Mouse (Mus musculus): ENCODE data around the gene Cc2d2b.

Gene Cc2d2b

DNA sequence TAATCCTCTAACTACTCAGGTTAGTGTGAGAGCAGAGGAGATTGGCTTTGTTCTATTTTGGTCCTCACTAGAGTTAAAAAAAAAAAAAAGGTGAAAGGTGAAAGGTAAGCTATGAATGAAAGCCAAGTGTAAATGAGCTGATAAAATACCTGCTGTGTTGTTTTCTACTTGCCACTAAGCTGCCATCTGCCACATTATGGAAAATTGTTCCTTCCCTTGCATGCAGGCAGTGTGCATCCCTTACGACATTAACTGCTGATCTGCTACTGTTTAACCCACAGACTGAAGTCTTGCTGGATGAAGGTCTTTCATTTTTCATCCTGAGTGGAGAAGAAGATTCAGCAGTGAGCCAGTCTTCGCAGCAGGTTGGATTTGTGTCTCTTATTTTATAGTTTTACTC lies 11.5 kb downstream of the Cc2d2b start:
- no peak for DNase-seq

DNA sequence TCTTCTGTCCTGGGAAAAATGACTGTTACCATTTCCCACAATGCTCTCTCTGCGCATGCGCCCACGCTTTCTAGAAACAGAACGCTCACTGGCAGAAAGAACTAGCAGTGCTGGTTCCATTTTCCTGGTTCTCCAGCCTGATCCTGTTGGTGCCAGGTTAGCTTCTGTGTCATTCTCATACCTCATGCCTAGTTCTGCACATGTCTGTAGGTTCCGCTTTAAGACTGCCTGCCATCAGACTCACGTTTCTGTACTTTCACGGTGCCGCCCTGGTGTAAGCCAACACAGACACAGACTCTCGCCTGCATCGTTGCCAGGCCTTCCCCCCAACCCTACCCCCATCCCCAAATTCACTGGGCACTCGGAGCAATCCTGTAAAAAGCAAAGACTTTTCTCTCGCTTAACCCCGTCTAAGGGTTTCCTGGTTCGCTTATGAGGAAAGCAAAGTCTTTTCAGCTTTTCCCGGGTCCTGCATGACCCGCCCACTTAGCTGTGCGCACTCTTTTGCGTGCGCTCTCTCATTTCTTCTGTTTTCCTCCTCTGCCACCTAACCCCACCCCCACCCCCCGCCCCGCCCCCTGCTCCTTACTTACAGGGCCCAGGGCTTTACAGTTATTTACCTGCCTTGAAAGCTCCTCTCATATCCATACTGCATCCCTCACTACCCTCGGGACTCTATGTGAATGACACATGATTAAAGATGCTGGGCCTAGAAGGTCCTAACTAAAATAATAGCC lies 13.6 kb downstream of the Cc2d2b start:
- DNase-seq = peak; percentile 26 to 35

DNA sequence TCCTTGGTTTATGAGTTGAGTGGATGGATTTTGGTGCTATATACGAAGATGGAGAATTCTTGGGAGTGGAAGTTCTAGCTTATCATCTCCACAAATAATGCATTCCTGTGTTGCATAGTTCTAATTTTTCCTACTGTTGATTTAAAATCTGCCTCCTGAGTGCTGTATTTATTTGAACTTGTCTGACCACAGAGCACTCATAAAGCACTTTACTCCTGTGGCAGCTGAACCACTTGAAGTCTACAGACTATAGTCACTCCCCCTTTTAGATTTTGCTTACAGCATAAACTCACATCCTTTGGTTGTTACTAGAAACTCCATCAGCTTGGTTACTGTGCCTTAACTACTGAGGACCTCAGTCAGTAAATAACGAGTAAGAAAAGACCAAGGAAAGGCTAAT lies 18.6 kb downstream of the Cc2d2b start:
- DNase-seq = peak in 1 of 2 experiments; percentile 46

DNA sequence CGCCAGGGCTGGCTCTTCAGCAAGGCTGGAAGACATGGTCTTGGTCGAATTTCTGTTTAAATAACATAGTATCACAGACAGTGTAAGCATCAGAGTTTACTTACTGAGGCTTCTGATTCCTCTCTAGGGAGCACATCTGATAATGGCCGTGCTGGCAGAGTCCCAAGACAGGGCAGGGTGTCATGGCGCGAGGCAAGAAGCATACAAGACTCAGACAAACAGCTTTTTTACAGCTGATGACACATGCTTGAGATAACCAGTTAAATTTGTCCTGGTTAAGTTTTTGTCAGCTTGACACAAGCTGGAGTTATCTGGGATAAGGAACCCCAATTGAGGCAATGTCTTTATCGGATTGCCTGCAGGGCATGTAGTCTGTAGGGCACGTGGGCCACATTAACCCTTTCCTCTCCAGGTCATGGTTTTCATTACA lies 20.8 kb downstream of the Cc2d2b start:
- DNase-seq = no peak

DNA sequence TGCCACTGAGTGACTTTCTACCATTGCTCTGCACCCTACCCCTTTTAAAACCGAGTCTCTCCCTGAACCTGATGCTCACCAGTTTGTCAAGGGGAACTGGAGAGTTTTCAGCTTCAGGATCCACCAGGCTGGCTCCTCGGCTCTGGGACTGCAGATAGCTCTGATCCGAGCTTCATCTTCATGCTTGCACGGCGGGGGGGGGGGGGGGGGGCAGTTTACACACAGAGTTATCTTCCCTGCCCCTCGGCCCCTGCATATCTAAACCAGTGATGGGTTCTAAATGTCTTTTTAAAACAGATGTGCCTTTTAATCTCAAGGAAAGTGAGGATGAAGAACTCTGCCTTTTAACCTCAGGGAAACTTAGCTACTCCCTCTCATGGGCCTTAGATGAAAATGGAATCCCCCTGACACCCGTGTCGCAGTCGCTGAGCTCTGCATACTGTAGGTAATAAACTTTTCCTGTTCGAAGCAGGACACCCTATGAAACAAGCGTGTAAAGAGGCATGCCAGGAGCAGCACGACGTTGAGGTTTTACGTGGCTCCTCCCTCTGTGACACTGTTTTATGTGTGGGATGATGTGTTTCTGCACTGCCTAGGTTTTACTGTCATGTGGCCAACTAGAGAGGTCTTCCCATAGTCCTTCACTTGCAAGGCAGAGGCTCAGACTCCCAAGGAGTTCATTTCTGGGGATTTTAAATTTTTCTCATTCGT lies 39.6 kb downstream of the Cc2d2b start:
- DNase-seq = no peak

DNA sequence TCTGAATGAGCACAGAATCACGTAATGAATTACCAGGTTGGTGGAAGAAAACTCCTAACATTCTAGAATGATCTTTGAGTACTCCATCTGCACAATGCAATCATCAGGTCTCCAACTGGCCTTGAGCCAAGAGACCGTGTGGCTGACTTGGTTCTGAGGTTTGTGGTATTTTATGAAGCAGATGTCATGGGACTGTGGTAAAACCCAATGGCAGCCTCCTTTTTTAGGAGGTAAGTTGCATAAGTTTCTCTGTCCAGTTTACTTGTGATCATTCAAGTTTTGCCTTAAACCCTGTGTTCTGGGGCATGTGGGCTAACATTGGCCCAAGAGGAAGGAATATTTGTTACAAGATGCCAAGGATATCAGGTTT lies 40.1 kb downstream of the Cc2d2b start:
- no peak for DNase-seq

DNA sequence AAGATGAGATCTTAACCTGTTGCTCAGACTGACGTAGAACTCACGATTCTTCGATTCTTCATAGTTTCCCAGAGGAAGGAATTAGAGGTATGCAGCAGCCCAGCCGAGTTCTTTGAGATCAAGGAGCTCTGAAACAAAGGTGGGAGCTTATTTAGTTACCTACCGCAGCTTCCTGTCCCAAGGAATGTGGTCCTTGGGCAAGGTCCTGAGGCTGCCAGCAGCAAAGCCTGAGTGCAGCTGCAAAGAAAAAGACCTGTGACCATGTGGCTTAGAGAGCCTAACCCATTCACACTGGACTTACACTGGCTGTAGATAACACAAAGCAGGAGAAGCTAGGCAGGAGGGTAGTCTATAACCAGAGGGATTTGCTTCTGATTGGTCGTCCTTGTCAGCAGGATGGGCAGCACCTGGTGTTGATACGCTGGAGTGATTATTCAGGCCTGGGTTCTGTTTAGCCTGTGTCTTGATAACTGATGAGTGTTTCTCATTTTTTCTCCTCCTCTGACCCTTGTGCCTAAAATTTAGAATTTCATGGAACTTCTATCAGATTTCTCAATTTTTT lies 56.7 kb downstream of the Cc2d2b start:
- DNase-seq = no peak

DNA sequence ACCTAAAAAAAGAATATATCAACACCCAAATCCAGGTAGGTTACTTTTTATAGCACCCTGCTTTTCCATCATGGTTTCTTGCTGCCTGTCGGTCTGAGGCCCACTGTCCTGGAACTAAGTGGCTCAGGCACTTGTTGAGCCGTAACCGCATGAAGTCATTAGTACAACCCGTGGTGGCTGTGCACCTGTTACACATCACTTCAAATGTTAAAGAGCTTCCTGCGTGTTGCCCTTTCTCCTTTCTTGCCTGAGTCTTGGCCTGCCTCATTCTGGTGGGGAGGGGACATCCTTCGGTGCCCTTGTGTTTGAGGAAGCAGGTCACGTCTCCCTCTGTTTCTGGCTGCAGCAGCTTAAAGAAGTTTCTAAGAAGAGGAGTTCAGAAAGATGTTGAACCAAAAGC lies 61.3 kb downstream of the Cc2d2b start:
- DNase-seq = no peak

DNA sequence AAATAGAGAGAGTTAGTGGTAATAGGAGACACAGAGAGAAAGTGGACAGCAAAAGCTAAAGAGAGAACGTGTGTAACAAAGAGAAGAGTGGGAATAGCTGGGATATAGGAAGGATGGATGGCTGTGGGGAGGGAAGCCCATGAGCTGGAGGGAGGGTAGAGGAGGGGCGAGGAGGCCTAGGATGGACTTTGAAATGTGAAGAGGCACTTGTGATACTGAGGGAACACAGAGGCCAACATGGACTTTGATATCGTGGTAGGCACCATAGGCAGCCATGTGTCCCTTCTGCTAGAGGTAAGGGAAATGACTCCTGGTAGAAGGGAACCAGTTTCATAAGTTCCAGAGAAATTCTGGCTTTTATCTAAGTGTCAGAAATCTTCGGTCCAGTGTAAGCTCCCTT lies 63.3 kb downstream of the Cc2d2b start:
- DNase-seq = no peak

DNA sequence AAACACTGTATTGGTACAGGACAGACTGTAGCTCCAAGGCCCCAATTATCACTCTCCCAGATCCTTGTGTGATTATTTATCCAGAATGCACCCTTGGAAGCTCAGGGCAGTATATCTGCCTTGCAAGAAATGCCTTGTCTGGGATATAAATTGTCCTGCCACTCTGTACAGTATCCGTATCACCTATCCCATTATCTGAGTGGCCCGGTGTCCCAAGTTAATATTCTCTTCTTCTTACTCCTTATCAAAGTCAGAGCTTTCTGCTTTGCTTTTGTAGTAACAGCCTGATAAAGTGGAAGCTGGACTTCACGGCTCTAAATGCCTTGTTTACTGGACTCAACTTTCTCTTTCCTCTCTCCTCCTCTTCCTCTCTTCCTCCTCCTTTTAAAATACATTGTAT lies 64.2 kb downstream of the Cc2d2b start:
- no peak for DNase-seq

DNA sequence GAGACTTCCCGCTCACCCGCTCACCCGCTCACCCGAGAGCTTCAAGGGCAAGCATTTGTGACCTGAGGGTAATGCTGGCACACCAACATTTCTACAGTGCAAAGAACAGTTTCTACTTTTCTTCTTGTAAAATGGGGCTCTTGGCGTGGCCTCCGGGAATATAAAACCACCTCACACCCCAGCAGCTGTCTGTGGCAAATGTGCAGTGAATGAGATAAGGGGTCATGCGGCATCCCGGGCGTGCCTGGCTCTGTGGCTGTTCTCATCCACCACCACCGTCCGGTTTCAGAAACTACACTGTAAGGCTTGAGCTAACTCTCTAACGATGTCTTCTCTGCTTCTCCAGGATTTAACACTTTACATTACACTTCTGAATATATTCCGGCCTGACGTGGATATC lies 64.8 kb downstream of the Cc2d2b start:
- no peak for DNase-seq

DNA sequence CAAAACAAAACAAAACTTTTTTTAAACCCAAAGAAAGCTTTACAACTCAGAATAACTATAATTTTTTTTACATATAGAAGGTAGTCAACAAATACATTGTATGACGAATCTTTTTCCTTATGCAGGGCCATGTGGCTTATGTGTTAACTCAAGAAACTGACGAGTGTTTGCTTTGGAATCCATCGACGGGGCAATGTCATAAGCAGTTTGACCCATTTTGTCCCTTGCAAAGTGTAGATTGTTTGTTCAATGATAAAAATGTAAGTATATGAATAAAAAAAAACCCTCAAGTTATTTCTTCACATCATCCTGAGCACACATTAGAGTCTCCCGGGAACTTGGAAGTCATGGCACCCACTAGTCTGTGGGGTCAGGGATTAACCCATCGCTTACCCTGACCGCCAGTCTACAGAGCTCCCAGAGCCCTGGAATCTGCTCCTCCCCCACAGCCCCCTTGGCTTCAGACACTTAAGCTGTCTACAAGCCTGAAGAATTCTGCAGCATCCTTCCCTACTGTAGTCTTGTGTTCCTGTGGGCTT lies 67.2 kb downstream of the Cc2d2b start:
- peak; percentile 17 to 21 for DNase-seq

DNA sequence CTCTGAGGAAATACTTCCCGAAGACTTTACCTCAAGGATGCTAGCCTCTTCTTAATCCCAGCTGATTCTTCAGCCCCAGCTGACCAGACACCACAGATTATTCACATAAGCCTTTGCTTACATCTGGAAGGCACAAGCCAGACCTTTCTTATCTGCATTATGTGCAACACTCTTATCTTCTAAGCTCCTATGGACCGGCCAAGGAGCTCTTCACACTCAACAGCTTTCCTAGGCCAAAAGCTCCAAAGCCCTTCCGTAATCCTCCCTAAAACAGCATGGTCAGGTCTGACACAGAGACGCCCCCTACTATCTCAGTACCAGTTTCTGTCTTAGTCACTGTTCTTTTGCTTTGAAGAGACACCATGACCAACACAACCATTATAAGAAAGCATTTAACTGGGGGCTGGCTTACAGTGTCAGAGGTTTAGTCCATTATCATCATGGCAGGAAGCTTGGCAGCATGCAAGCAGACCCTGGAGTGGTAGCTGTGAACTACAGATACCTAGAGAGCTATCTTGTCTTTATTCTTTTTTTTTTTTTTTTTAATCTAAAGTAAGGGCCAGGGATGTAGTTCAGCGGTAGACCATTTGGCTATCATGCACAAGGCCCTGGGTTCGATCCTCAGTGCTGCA lies 69.5 kb downstream of the Cc2d2b start:
- no peak for DNase-seq

DNA sequence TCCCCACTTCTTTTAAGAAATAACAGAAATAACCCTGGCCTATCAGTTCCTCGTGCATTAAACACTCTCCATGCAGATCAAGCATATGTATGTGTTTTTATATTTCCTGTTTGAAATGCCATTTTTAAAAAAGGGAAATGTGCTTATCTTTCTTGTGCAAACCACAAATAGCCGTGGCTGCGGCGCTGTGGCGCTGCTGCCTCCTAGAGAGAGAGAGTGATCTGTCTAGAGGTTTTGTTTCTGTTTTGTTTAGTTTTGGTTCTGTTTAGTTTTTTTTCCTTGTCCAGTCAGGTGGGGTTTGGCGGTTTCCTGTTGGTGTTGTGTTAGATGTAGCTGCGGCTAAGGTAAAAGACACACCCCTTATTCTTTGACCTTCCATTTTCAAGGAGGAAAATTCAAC lies 70.2 kb downstream of the Cc2d2b start:
- peak; percentile 9 to 10 for DNase-seq

DNA sequence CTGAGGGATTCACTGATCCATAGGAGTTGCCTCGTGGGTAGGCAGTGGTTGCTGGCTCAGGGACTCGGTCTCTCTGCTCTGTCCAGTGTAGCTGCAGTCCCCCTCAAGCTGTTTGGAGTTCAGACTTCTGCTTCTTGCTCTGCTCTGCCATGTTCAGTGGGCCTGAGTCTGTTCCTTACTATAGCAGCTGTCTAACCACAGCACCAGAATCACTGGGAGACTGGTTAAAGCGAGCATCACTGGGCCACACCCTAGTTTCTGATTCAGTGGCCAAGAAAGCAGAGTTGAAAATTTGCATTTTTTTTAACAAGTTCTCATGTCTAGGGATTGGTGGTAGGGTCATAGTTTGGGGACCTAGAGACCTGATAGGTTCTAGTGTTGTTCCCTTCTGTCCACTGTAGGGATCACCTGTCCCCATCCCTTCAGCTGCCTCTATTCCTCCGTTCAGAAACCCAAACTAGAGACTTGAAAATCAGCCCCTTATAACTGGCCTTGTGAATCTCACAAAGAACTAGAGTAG lies 72.8 kb downstream of the Cc2d2b start:
- DNase-seq = no peak

DNA sequence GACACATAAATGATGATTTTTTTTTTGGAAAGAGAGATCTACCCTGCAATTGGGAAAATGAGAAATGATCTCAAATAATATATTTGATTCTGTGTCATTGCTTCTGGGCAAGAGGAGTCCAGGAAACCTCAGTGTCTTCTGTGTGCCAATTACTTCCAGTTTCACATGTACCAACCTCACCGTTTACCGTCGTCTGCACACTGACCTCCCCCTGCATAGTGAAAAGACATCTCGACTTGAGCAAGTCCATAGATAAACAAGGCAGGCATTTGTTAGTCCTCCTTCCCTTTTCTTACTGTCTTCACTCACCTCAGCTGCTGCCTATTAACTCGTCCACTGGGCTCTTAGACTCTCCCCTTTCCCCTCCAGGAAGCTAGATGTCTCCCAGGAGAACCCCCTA lies 77.1 kb downstream of the Cc2d2b start:
- no peak for DNase-seq

DNA sequence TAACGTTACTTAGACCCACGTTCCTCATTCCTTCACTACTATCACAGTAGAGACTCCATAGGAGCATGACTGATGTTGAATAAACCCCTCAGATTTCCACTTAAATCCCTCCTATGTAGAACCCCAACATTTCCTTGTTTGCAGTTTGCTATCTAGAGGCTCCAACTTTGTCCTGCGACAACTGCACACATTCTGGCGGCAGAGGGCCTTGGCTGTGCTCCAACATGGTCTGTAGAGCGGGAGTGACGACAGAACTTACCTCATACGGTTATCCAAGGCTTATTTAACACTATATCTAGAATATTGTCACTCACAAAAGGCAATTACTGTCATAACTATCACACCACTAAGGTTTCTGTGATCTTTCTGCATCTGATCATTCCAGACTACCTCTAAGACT lies 78.2 kb downstream of the Cc2d2b start:
- DNase-seq = no peak

DNA sequence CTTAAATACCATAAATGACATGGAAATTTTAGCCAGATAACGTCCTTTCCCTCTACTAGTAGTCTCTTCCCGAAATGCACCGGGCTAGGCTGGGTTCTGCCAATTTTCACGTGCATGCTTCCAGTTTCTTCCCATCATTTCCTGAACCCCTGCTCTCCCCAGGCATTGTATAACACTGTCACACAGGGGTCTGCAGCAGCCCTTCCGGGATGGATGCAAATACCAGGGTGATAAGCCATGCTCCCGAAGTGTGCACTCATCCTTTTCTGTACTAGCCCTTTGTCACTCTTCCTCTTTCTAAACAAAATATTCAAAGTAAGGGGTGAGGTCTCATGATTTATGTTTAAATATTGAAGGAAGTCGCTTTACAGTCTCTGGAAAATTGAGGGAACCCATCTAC lies 81.6 kb downstream of the Cc2d2b start:
- no peak for DNase-seq

DNA sequence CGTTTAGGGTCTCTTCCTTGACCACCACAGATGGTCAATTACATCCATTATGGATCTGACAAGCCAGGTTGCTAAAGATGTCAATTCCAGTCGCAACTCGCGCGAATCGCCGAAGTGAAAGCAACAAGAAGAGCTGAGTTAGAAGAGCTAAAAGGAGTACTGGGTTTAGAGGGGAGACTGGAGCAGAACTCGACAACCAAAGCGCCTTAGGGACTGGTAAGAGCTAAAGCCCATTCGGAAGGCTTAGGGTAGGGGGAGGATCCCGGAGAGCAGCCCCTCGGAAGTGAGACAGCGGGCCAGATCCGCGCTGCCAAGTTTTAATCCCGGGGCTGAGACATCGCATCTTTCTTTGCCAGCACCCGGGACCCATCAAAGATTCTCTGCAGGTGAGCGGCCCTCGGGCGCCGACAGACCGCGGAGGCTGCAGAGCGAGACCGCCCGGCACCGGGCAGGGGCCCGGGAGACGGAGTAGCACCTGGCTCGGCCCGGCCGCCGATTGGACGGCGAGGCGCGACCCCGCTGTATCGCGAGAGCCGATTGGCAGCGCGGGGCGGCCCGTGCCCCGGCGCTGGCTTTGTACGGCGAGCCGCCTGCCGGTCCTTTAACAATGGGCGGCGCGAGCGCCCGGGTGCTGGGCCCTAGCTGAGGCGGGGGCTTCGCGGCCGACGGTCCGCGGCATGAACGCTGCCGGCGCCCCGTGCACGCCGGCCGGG lies 82.3 kb downstream of the Cc2d2b start, which contains the start of gene Ccnj:
Gene Ccnj (plus strand): TSS at position 577 of the 713 bp plus-strand sequence.
- DNase-seq = peak; percentile 93

DNA sequence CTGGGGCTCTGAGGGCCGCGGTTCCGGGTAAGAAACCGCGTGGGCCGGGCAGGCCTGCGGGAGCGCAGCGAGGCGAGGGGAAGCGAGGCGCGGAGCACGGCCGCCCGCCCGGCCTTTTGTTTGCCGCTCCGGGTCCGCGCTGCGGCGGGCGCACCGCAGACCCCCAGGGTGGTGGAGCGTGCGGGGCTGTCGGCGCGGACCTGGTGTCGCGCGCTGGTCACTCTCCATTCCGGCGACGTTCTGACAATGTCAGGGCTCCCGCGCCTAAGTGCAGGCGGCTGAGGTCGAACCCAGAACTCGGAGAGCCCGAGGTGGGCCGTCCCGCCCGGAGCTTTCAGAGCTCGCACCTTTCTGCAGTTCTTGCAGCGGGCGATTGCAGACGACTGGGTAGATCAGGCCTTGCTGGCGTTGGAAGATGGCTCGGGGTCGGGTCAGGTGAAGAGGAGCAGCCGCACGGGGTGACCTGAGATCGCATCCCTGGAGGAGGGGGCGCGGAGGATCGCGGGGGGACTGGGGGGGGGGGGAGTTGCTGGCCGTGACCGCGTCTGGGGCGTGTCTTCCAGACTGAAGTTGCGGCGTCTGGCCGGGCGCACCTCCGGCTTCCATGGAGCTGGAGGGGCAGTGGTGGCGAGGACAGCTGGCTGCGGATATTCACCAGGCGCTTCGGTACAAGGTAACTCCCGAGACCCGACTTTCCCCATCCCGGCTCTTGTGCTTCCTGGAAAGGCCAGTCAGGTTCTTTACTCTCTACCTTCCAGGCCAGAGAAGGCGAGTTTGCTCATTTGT lies 83.1 kb downstream of the Cc2d2b start:
- peak; percentile 42 to 51 for DNase-seq

DNA sequence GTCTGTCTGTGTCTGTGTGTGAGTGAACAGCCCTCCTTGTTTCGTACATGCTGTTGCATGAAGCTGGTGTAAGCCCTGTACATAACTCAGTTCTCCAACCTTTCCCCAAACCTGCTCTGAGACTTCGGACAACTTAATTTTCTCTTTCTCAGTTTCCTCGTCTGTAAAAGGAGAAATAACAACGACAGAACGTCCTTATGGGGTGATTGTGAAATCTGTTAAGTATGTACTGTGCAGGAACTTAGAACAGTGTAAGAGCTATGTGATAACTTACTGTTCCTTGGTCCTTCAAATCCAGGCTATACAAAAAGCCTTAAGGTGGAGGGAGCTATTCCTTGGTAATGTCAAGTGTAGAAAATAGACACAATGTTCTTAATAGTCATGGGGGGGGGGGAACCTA lies 83.8 kb downstream of the Cc2d2b start:
- DNase-seq = peak in 1 of 2 experiments; percentile 10

DNA sequence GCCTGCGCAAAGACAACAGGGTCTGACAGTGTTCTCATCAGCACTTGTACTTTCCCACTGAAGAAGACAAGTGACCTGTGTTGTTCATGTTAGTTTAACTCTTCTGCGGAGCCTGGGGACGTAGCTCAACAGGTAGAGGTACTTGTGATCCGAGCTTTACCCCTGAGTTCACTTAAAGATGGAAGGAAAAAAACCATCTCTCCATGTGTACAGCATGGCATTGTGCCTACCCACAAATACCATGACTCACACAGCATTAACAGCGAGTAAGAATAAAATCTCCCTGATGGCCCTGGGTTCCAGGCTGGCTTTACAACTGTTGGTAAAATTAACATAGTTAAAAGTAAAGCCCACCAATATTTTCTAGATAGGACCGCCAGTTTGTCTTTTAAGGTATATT lies 85.9 kb downstream of the Cc2d2b start:
- no peak for DNase-seq
